Mouse (Mus musculus) adrenal gland, postnatal 36 days (tissue): ENCODE data around the gene Slc35f1. TPM values are rescaled to one million over a fixed set of nuclear protein-coding genes. Genes with fewer than 3 reads are reported as not detected.
"Not testable (repeated sequence)": the region's sequence is repeated elsewhere in the genome, so short reads cannot be mapped to it uniquely, and the experiment has no call there.

Experiments used
- DNase-seq, 2 experiments: peaks; one replicate each; pipeline ENCODE4 v3.0.0; 2021; ENCODE audit warnings: mixed read lengths in 1 of 2
- total RNA-seq, 2 experiments: library from RNA; stranded (reverse); gene quantifications; 2 replicates each; pipeline ENCODE4 v1.2.3; 2021

Gene Slc35f1
- total RNA-seq, 2 experiments from 2014 or later: 0.73 to 0.89 TPM

GRCm38 (mm10) chr10:52787075-52787474 lies 96.7 kb downstream of the Slc35f1 start:
- DNase-seq: no peak

- DNase-seq: no peak
Observed at GRCm38 (mm10) chr10:52791560-52791959, 101.2 kb downstream of the Slc35f1 start.

- DNase-seq: no peak
Observed at GRCm38 (mm10) chr10:52797454-52797853, 107.1 kb downstream of the Slc35f1 start.

- no peak for DNase-seq
Observed at GRCm38 (mm10) chr10:52807808-52808207, 117.5 kb downstream of the Slc35f1 start.

DNA sequence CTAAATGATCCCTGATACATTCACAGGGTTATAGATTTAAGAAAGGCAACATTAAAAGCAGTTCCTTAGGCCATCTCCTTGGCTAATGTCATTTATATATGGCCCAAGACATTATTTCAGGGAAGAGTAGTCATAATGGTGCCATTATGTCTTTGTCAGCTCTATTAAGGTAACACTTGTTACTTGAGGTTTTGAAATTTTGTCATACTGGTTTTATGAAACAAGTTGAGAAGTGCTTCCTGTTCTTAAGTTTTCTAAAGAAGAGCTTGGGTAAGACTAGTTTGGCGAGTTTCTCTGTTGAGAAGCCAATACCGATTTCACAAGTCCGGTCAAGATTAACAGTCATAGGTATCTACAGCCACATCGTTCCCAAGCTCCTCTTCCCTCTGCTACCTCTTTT lies 122.5 kb downstream of the Slc35f1 start:
- DNase-seq: no peak

- DNase-seq: no peak
Observed at GRCm38 (mm10) chr10:52814358-52814757, 124.0 kb downstream of the Slc35f1 start.

GRCm38 (mm10) chr10:52819661-52820060 lies 129.3 kb downstream of the Slc35f1 start:
- no peak for DNase-seq

- no peak for DNase-seq
Observed at GRCm38 (mm10) chr10:52822909-52823308, 132.6 kb downstream of the Slc35f1 start.

DNA sequence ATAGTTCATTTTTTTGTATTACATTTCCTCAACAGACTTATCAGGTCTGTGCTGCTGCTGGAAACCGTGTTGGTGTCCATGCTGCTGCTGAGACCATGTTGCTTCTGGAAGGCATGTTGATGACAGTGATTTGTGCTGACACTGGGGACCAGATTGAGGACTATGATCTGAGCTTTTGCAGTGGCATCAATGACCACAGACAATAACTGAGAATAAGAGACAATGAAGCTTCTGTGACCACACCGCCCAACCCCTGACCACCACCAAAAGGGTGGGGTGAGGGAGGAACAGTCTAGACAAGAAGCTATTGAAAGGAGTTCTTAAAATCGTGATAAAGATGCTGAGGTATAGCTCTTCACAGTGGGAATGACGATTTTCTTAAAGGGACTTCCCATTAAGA lies 135.4 kb downstream of the Slc35f1 start:
- no peak for DNase-seq

DNA sequence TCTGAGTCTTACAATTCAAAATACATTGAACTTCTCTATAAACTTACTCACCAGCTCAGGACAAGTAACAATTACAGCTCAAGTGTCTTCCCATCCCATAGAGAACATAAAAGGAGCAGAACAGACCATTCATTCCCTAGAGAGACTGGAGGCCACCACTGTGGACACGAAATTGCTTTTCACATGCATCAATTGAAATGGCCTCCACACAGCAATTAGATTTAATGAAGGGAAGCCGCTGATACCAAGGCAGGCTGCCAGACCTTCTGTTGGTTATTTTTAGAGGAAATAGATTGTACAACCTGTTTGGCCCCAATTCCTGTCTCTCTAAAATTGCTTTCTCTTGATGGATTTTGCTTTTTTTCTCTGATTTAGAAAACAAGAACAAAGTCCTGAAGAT lies 150.5 kb downstream of the Slc35f1 start:
- DNase-seq: no peak

DNA sequence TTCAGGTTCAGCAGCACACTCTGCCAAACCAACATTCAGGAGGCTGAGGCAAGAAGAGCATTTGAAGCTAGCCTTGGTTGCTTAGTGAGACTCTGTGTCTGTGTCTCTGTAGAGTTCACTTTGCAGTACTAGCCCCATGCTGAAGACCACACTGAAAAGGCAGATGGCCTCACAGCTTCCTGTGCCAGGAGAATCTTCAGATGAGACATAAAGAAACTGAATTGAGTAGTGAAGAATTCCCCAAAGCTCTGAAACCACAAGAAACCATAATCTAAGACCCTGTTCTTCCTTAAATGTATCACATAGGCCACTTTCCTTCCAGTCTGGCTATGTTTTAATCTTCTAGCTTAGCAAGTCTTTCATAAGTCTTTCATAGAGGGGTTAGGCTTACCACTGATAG lies 161.7 kb downstream of the Slc35f1 start:
- no peak for DNase-seq

- DNase-seq: peak; percentile 68 to 69
Observed at GRCm38 (mm10) chr10:52860851-52861250, 170.5 kb downstream of the Slc35f1 start.

DNA sequence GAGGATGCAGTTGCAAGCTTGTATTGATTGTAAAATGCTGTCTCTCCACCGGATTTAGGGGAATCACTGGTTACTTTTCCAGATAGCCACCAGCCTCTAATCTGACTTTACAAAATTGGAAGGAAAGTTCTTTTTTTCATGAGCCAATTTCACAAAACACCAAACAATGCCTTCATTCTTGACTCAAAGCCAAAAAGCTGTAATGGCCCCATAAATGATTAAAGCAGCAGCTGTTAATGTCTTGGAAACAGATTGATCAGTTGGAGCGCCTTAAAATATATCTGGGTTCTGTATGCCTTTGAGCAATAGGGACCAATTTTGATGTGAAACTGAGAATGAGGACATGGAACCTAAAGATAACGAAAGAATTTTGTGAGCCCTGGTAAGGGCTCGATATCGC lies 174.6 kb downstream of the Slc35f1 start:
- no peak for DNase-seq

DNA sequence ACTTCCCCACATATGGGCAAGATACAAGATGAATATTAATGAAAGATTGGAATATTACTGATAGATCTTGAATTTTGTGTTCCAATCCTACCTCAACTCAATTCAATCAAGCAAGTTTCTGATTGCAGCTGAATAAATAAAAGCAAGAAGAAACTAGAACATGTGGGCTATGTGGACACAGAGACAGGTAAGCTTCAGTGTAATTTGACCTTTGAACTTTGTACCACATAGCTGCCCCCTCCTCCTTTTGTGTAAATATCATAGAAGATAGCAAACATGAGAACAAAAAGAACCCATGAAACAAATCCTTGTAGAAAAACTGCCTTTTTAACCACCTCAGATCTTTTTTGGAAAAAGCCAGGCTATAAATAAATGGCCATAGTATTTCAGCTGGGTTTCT lies 180.8 kb downstream of the Slc35f1 start:
- no peak for DNase-seq

DNA sequence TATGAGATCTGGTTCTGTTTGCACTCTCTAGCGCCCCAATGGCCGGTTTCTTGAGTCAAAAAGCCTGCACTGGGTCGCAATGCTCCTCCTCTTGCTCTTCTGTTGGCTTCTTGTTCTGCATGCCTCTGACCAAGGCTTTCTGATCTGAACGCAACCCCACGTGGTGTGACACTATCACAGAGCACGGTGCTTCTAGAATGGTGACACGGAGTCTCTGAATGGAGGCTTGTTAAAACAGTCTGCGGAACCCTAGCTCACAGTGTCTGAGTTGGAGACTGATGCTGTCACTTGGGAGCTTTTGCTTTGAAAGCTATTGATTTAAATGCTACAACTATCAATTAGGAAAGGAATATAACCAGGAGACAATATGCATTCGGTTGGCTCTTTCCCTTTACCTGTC lies 183.8 kb downstream of the Slc35f1 start:
- DNase-seq: no peak

DNA sequence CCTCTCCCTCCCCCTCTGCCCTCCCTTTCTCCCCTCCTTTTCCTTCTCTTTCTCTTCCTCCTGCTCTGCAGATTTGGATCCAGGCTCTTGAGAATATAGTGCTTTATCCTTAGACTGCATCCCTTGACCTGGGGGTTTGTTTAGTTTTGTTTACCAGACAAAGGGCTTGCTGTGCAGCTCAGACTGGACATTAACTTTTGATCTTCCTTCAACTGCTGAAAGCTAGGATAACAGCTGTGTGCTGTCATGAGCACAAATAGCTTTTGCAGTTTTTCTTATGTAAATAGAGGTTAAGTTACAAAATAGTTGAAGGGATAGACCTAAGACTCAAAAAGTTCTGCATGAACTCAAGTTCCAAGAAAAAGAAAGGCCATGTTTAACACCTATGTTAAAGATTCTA lies 184.4 kb downstream of the Slc35f1 start:
- no peak for DNase-seq

GRCm38 (mm10) chr10:52877263-52878021 lies 187.1 kb downstream of the Slc35f1 start:
- DNase-seq: peak in 1 of 2 experiments; percentile 12

DNA sequence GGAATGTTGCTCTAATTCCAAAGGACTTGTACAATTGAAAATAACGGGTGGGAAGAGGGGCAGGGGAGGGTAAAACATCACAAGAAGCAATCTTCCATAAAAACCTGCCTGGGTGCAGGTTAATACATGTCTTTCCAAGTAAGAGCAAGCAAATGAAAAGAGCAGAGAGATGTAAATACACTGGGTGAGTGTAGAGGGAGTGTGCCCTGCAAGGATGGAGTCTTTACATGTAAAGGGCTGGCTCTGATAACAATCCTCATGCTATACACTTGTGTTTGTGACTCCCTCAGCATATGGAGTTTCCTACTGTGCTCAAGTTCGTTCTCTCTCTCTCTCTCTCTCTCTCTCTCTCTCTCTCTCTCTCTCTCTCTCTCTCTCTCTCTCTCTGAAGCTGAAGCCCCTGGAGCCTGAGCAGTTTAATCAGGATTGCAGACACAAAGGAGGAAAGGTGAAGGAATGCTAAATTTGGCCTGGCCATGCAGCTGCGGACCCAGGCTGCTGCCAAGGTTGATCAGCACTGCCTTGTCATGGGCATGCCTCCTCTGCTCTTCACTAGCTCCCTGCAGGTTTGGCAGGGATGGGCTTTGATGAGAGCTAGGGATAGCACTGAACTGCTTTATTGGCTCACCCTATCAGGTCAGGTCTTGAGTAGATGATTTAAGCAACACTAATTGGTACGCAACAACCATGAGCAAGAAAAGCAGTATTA lies 187.9 kb downstream of the Slc35f1 start:
- DNase-seq: no peak

DNA sequence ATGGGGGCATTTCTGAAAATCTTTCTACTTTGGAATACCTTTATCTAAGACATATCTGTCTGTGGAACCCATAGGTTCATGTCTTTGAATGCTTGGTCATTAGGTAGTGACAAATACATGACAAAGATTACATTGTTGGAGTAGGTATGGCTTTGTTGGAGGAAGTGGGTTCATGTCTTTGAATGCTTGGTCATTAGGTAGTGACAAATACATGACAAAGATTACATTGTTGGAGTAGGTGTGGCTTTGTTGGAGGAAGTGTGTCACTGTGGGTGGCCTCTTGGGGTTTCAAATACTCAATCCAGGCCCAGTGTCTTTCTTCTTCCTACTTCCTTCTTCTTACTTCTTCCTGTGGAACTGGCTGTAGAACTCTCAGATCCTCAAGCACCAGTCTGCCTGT lies 206.4 kb downstream of the Slc35f1 start:
- not testable (repeated sequence) for DNase-seq

DNA sequence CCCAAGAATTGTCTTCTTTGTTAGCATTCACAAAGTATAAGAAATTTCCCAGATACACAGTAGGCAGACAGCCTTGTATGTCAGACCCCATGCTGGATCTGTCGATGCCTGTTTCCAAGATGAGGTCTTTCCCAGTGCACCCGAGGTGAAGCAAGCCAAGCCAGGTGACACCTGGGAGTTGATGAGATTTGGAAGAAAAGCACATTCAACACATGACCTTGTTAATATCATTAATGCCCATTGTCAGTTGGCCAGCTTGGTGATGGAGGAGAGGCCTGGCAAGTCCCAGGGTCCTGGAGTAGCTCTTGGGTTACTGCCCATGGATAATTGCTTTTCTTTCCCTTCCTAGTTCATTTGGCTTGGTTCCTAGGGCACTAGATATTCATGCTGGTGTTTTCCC lies 214.6 kb downstream of the Slc35f1 start:
- DNase-seq: no peak

GRCm38 (mm10) chr10:52911762-52912161 lies 221.4 kb downstream of the Slc35f1 start:
- no peak for DNase-seq

GRCm38 (mm10) chr10:52918715-52919114 lies 228.4 kb downstream of the Slc35f1 start:
- no peak for DNase-seq

DNA sequence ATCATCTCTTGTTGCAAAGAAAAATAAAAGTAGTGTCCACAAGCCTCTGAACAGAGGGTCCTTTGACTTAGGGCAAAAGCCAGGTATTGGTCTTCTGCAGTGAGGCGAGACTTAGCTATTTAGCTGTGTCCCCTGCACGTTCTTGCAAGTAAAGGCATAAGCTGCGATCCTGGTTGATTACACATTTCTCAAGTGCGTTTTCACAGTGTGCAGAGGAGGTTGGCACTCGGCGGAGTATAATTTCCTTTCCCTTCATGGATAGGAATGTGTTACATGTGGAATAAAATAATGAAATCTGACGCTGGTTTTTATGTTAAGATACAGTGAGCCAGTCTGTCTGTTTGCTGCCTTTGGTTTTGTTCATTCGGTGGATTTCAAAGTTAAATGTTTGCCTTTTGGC lies 232.8 kb downstream of the Slc35f1 start:
- DNase-seq: no peak

DNA sequence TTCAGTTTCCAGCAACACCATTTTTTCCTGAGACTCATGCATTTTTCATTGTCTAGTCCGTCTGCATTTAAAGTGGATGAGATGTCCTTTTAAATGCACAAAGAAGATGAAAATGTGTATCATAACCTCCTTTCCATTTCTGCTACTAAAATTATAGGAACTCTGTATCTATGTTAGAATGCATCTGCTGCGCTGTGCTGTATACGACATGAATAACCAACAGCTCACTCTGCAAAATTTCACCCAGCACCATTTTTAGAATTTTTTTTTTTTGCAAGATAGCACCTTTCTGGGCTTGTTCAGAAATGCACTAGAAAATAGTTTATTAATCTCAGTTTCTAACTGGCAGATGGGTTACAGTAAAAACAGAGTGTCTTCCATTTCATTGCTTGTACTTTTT lies 236.0 kb downstream of the Slc35f1 start:
- DNase-seq: no peak
